Mouse (Mus musculus): ENCODE data around the gene Ppp2r3c. TPM values are rescaled to one million over a fixed set of nuclear protein-coding genes. Genes with fewer than 3 reads are reported as not detected.
"Not testable (repeated sequence)": the region's sequence is repeated elsewhere in the genome, so short reads cannot be mapped to it uniquely, and the experiment has no call there.

The Ppp2r3c gene
- polyA plus RNA-seq, 1 experiment from 2014 or later: 7.2 TPM

- not testable (repeated sequence) for H3K4me2 ChIP-seq (replicated peaks; ENCODE audit: low read depth); H3K9me3 ChIP-seq (ENCODE audit: control insufficient read depth, low read length); DNase-seq (ENCODE audit: low spot score); H3K4me1 ChIP-seq (replicated peaks; ENCODE audit: control insufficient read depth, insufficient read depth); H3K36me3 ChIP-seq (ENCODE audit: control insufficient read depth, insufficient read depth, low read length); H3K27me3 ChIP-seq (ENCODE audit: control insufficient read depth, insufficient read depth, low read length); H3K9ac ChIP-seq (ENCODE audit: low read length); H3K27ac ChIP-seq (replicated peaks)
- no CpG with 5 or more reads among the region's 57 CpGs for WGBS
- ATAC-seq (ENCODE audit: low FRiP score, low TSS enrichment): peak; percentile 98
- peak within 1 kb of the TSS; percentile 27; the same call in 1 of the 2 replicates for H3K4me3 ChIP-seq (ENCODE audit: low read depth, low read length)
These were observed 72.9 kb downstream of the Ppp2r3c start, which contains the start of gene Srp54c for GRCm38 (mm10) chr12:55229626-55230519. Srp54c (plus strand) TSS chr12:55230168.

Other genes starting within 250 kb of the Ppp2r3c start
- 9.8 and 11.2 TPM in 2 replicates for gene 2700097O09Rik, start 222.9 kb downstream of the Ppp2r3c start, polyA plus RNA-seq (2015; fragmentation: Nextera tagmentation; extraction: Ambion mirVana)
- 123 and 124 TPM in 2 replicates for gene Srp54a, start 222.7 kb downstream of the Ppp2r3c start, polyA plus RNA-seq (2015; fragmentation: Nextera tagmentation; extraction: Ambion mirVana)
- gene Fam177a, start 178.5 kb downstream of the Ppp2r3c start, polyA plus RNA-seq (2015; fragmentation: Nextera tagmentation; extraction: Ambion mirVana): 28.1 and 30.2 TPM in 2 replicates
- gene Srp54b, start 147.9 kb downstream of the Ppp2r3c start, polyA plus RNA-seq (2015; fragmentation: Nextera tagmentation; extraction: Ambion mirVana): 43.6 and 44.8 TPM in 2 replicates
- not detected in 2 replicates for gene 1700047I17Rik2, start 103.4 kb downstream of the Ppp2r3c start, polyA plus RNA-seq (2015; fragmentation: Nextera tagmentation; extraction: Ambion mirVana)
- 61.4 and 61.6 TPM in 2 replicates for gene Srp54c, start 72.8 kb downstream of the Ppp2r3c start, polyA plus RNA-seq (2015; fragmentation: Nextera tagmentation; extraction: Ambion mirVana)
- 30.0 and 30.2 TPM in 2 replicates for gene 1110008L16Rik, start 3.4 kb downstream of the Ppp2r3c start, polyA plus RNA-seq (2015; fragmentation: Nextera tagmentation; extraction: Ambion mirVana)
- 357 and 358 TPM in 2 replicates for gene Psma6, start 81.2 kb upstream of the Ppp2r3c start, polyA plus RNA-seq (2015; fragmentation: Nextera tagmentation; extraction: Ambion mirVana)
- 110 and 119 TPM in 2 replicates for gene Nfkbia, start 189.6 kb upstream of the Ppp2r3c start, polyA plus RNA-seq (2015; fragmentation: Nextera tagmentation; extraction: Ambion mirVana)

Data from stomach, postnatal 0 days (tissue).